Mouse (Mus musculus): ENCODE measurements around the gene Hist1h1d. TPM values are rescaled to one million over a fixed set of nuclear protein-coding genes. Genes with fewer than 3 reads are reported as not detected.
"Not testable (repeated sequence)": the region's sequence is repeated elsewhere in the genome, so short reads cannot be mapped to it uniquely, and the experiment has no call there.

Hist1h1d gene
- total RNA-seq, 2 experiments from 2014 or later: 29.5 to 84.0 TPM

GRCm38 (mm10) chr13:23529005-23529404, 24.1 kb upstream of the Hist1h1d start:
- ATAC-seq (replicated peaks; ENCODE audit: low FRiP score, low TSS enrichment, poor library complexity, severe bottlenecking): no peak

- ATAC-seq (replicated peaks; ENCODE audit: low FRiP score, low TSS enrichment, poor library complexity, severe bottlenecking): no peak
Observed at GRCm38 (mm10) chr13:23529480-23530165, 23.4 kb upstream of the Hist1h1d start.

- no peak for ATAC-seq (replicated peaks; ENCODE audit: low FRiP score, low TSS enrichment, poor library complexity, severe bottlenecking)
Observed at GRCm38 (mm10) chr13:23530181-23530900, 22.7 kb upstream of the Hist1h1d start.

GRCm38 (mm10) chr13:23530901-23531875, 21.9 kb upstream of the Hist1h1d start, which contains the start of gene Hist1h4h:
TSS of gene Hist1h4h (plus strand) at chr13:23531050.
- ATAC-seq (replicated peaks; ENCODE audit: low FRiP score, low TSS enrichment, poor library complexity, severe bottlenecking): peak; percentile 61

- ATAC-seq (replicated peaks; ENCODE audit: low FRiP score, low TSS enrichment, poor library complexity, severe bottlenecking): no peak
Observed at GRCm38 (mm10) chr13:23532262-23533075, 20.6 kb upstream of the Hist1h1d start.

GRCm38 (mm10) chr13:23533560-23534367, 19.3 kb upstream of the Hist1h1d start, which contains the start of gene Hist1h2af:
TSS of gene Hist1h2af (plus strand) at chr13:23533906.
- peak; percentile 39 for ATAC-seq (replicated peaks; ENCODE audit: low FRiP score, low TSS enrichment, poor library complexity, severe bottlenecking)

- ATAC-seq (replicated peaks; ENCODE audit: low FRiP score, low TSS enrichment, poor library complexity, severe bottlenecking): peak; percentile 9; the same call in 1 of the 2 replicates
Observed at GRCm38 (mm10) chr13:23534368-23535131, 18.5 kb upstream of the Hist1h1d start.

GRCm38 (mm10) chr13:23535137-23536075, 17.7 kb upstream of the Hist1h1d start, which contains the start of gene Hist1h3g:
TSS of gene Hist1h3g (plus strand) at chr13:23535422.
- ATAC-seq (replicated peaks; ENCODE audit: low FRiP score, low TSS enrichment, poor library complexity, severe bottlenecking): peak; percentile 74

GRCm38 (mm10) chr13:23536076-23536822, 16.8 kb upstream of the Hist1h1d start:
- ATAC-seq (replicated peaks; ENCODE audit: low FRiP score, low TSS enrichment, poor library complexity, severe bottlenecking): no peak

- ATAC-seq (replicated peaks; ENCODE audit: low FRiP score, low TSS enrichment, poor library complexity, severe bottlenecking): no peak
Observed at GRCm38 (mm10) chr13:23537006-23537710, 15.9 kb upstream of the Hist1h1d start.

- ATAC-seq (replicated peaks; ENCODE audit: low FRiP score, low TSS enrichment, poor library complexity, severe bottlenecking): no peak
Observed at GRCm38 (mm10) chr13:23538249-23538648, 14.8 kb upstream of the Hist1h1d start.

- ATAC-seq (replicated peaks; ENCODE audit: low FRiP score, low TSS enrichment, poor library complexity, severe bottlenecking): not testable (repeated sequence)
Observed at GRCm38 (mm10) chr13:23539821-23540220, 13.2 kb upstream of the Hist1h1d start.

GRCm38 (mm10) chr13:23541497-23541896, 11.6 kb upstream of the Hist1h1d start:
- no peak for ATAC-seq (replicated peaks; ENCODE audit: low FRiP score, low TSS enrichment, poor library complexity, severe bottlenecking)

GRCm38 (mm10) chr13:23542225-23542980, 10.7 kb upstream of the Hist1h1d start:
- not testable (repeated sequence) for ATAC-seq (replicated peaks; ENCODE audit: low FRiP score, low TSS enrichment, poor library complexity, severe bottlenecking)
